In the genomic region with DNA sequence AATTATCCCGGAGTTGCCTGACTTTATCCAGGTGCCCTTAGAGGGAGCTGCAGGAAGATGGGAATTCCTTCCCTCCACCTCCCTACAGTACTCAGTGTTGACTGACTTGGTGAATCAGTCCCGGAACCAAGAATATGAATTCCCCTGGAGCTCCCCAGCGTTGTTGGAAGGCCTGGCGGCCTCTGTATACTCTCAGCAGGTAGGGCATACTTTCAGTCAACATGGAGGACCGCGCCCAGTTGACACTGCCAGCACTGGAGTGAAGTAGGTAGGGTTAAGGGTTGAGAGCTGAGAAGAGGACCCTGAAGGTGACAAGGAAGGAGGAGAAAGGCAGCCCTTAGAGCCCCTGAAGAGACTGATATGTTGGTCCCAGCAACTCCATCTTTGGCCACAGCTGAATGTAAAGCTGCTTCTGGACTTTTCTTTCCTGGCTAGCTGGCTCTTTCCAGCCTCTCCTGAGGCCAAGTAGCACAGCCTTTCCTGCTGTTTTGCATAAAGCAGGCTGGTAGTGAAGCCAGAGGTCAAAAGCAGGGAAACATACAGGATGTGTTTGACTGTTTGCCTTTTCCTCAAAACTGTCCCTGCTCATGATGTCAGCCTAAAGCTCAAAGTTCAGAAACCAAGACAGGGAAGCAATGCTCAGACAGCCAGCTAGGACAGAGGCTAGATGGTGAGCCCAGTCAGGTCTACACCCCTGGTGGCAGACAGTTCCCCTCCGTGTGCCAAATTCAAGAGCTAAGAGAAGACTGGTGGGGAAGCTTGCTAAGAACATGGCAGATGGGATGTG, we compare ENCODE assay signal across 19 mouse cellular contexts. TPM values are rescaled to one million over a fixed set of nuclear protein-coding genes. Genes with fewer than 3 reads are reported as not detected.
A peak's percentile ranks its signal among the peaks of the same experiment; 100 is the strongest.
DNase-seq lines count a peak whose midpoint lies in the region; ATAC-seq and TF ChIP-seq lines count a peak whose summit lies in the region.
"Had no signal": no experiment of that assay in that cellular context is flagged by ENCODE, and none has a peak within 500 bp of the region (broad histone marks: within the 10 kb centered on the region; RNA-seq: fewer than 3 reads in every experiment).

No protein-coding gene starts in this region.

- no peaks in the 10 kb centered on the region for H3K27me3 ChIP-seq in liver, adult 2 months (ENCODE audit: control insufficient read depth, insufficient read depth, low read length)
- H3K27me3 ChIP-seq in kidney, postnatal 0 days (ENCODE audit: insufficient read depth, low read length): no peaks in the 10 kb centered on the region
- no peaks in the 10 kb centered on the region for H3K27me3 ChIP-seq in liver, embryonic 13.5 days
- no peaks in the 10 kb centered on the region for H3K27me3 ChIP-seq in stomach, embryonic 16.5 days (ENCODE audit: control insufficient read depth, insufficient read depth, low read length)
- H3K27me3 ChIP-seq: neural tube, embryonic 15.5 days; Patski had no signal

- no peak overlapping the region for H3K4me2 ChIP-seq in kidney, postnatal 0 days (ENCODE audit: low read length)
- no peak overlapping the region for H3K4me2 ChIP-seq in liver, embryonic 13.5 days
- no peak overlapping the region for H3K4me2 ChIP-seq in stomach, embryonic 16.5 days (ENCODE audit: low read depth, low read length)
- H3K4me2 ChIP-seq: neural tube, embryonic 15.5 days had no signal

- peak; percentile 57 for TF ChIP-seq CTCF in liver, adult 2 months (IDR thresholded peaks at IDR 0.05; ENCODE audit: low read depth, low read length)
- TF ChIP-seq CTCF in kidney, postnatal 0 days (IDR thresholded peaks at IDR 0.05; ENCODE audit: low read depth): no peak

- no peak overlapping the region for H3K4me3 ChIP-seq in liver, adult 2 months (ENCODE audit: insufficient read depth, low read depth, low read length)
- no peak overlapping the region for H3K4me3 ChIP-seq in kidney, postnatal 0 days (replicated peaks; ENCODE audit: low read depth, low read length)
- no peak overlapping the region for H3K4me3 ChIP-seq in liver, embryonic 13.5 days (replicated peaks)
- no peak overlapping the region for H3K4me3 ChIP-seq in stomach, embryonic 16.5 days (replicated peaks; ENCODE audit: low read length)
- H3K4me3 ChIP-seq: myocyte; neural tube, embryonic 15.5 days had no signal

- no peaks in the 10 kb centered on the region for H3K4me1 ChIP-seq in liver, adult 2 months (ENCODE audit: control insufficient read depth, insufficient read depth, low read length)
- no peaks in the 10 kb centered on the region for H3K4me1 ChIP-seq in kidney, postnatal 0 days (replicated peaks; ENCODE audit: insufficient read depth, low read length)
- H3K4me1 ChIP-seq in liver, embryonic 13.5 days (replicated peaks): peaks cover 13% of the 10 kb centered on the region
- no peaks in the 10 kb centered on the region for H3K4me1 ChIP-seq in stomach, embryonic 16.5 days (ENCODE audit: control insufficient read depth, insufficient read depth, low read length)

- H3K9me3 ChIP-seq in kidney, postnatal 0 days (replicated peaks; ENCODE audit: low read length): no peaks in the 10 kb centered on the region
- no peaks in the 10 kb centered on the region for H3K9me3 ChIP-seq in liver, embryonic 13.5 days (replicated peaks)
- no peaks in the 10 kb centered on the region for H3K9me3 ChIP-seq in stomach, embryonic 16.5 days (replicated peaks; ENCODE audit: control insufficient read depth, low read length)
- H3K9me3 ChIP-seq: neural tube, embryonic 15.5 days had no signal

- H3K79me2 ChIP-seq in liver, adult 2 months (ENCODE audit: control insufficient read depth, insufficient read depth, low read length): no peaks in the 10 kb centered on the region

- H3K36me3 ChIP-seq in liver, adult 2 months (ENCODE audit: control insufficient read depth, insufficient read depth, low read length): peaks cover 38% of the 10 kb centered on the region
- no peaks in the 10 kb centered on the region for H3K36me3 ChIP-seq in kidney, postnatal 0 days (ENCODE audit: insufficient read depth, low read length)
- peaks cover 27% of the 10 kb centered on the region for H3K36me3 ChIP-seq in liver, embryonic 13.5 days
- no peaks in the 10 kb centered on the region for H3K36me3 ChIP-seq in stomach, embryonic 16.5 days (ENCODE audit: control insufficient read depth, insufficient read depth, low read length)
- H3K36me3 ChIP-seq: neural tube, embryonic 15.5 days had no signal

- H3K27ac ChIP-seq in liver, adult 2 months (replicated peaks; ENCODE audit: insufficient read depth, low read depth, low read length): peak overlapping the region; percentile 43
- no peak overlapping the region for H3K27ac ChIP-seq in kidney, postnatal 0 days
- H3K27ac ChIP-seq in liver, embryonic 13.5 days: 0 out of 2 replicates have a peak overlapping the region, but pooled peaks have one; percentile 6
- H3K27ac ChIP-seq in stomach, embryonic 16.5 days (ENCODE audit: low read length): peak overlapping the region; percentile 81
- H3K27ac ChIP-seq: neural tube, embryonic 15.5 days had no signal

- no peak overlapping the region for H3K9ac ChIP-seq in liver, adult 2 months (ENCODE audit: low read depth, low read length)
- no peak overlapping the region for H3K9ac ChIP-seq in kidney, postnatal 0 days (ENCODE audit: low read depth, low read length)
- no peak overlapping the region for H3K9ac ChIP-seq in liver, embryonic 13.5 days
- no peak overlapping the region for H3K9ac ChIP-seq in stomach, embryonic 16.5 days (ENCODE audit: low read length)
- H3K9ac ChIP-seq: neural tube, embryonic 15.5 days had no signal

- TF ChIP-seq POLR2A in liver, adult 2 months (IDR thresholded peaks at IDR 0.05; ENCODE audit: extremely low read depth, insufficient read depth, low read length): no peak

- ATAC-seq in kidney, postnatal 0 days (replicated peaks; ENCODE audit: low FRiP score, low read depth): peak; percentile 14; the same call in 1 of the 2 replicates
- peak; percentile 40; the same call in 1 of the 2 replicates for ATAC-seq in liver, embryonic 13.5 days (ENCODE audit: low read depth)
- ATAC-seq in stomach, embryonic 16.5 days (ENCODE audit: insufficient read depth, low FRiP score): peak; percentile 85
- ATAC-seq: activated CD4-positive, CD25-positive, alpha-beta regulatory T cell, adult 4 months; Patski had no signal

- DNase-seq in liver, adult 2 months (ENCODE audit: extremely low read depth, low read depth, low spot score): peak; percentile 92
- DNase-seq in liver: no peak
- DNase-seq in kidney, postnatal 0 days (ENCODE audit: low spot score): no peak
- DNase-seq in liver, embryonic 13.5 days: no peak
- DNase-seq in adrenal gland, postnatal 14 days: no peak
- no peak for DNase-seq in thymus, adult 18-20 months
- DNase-seq: cerebellum, adult 9-10 months; gastrocnemius, postnatal 25 days; midbrain, embryonic 14.5 days; right cerebral cortex, postnatal 4 days; thymus, postnatal 14 days had no signal

- WGBS in liver, adult 2 months: 44% methylated on average over 7 of the region's 7 CpGs
- 91% methylated on average over 7 of the region's 7 CpGs for WGBS in kidney, postnatal 0 days
- 78% methylated on average over 7 of the region's 7 CpGs for WGBS in liver, embryonic 13.5 days (ENCODE audit: insufficient replicate concordance)
- WGBS in stomach, embryonic 16.5 days: 73% methylated on average over 7 of the region's 7 CpGs

RNA-seq across cellular contexts. Expression of a gene that starts 31.6 kb away (rescaled TPM):
- total RNA-seq in liver, adult 2 months (2014; rRNA removed): 0.07 TPM in 1 of 2 replicates, not detected in the other
- 0.02 and 0.04 TPM in 2 replicates for polyA plus RNA-seq in liver, adult 2 months (2012; rRNA removed)
- polyA plus RNA-seq in kidney, postnatal 0 days (2015; fragmentation: Nextera tagmentation; extraction: Ambion mirVana): 0.04 TPM in 2 replicates
- not detected in 2 replicates for polyA plus RNA-seq in liver, embryonic 13.5 days (2015; fragmentation: Nextera tagmentation; extraction: Ambion mirVana)
- polyA plus RNA-seq in stomach, embryonic 16.5 days (2015; fragmentation: Nextera tagmentation; extraction: Ambion mirVana): 1.6 and 2.6 TPM in 2 replicates
- total RNA-seq in adrenal gland, postnatal 14 days (2021): 0.07 and 0.11 TPM in 2 replicates
- polyA plus RNA-seq: activated CD4-positive, CD25-positive, alpha-beta regulatory T cell, adult 4 months; hindbrain, embryonic 11.5 days had no signal

RNA-seq across cellular contexts. Expression of a gene that starts 32.1 kb away (rescaled TPM):
- 1,007 and 1,092 TPM in 2 replicates for total RNA-seq in liver, adult 2 months (2014; rRNA removed)
- 365 and 586 TPM in 2 replicates for polyA plus RNA-seq in liver, adult 2 months (2012; rRNA removed)
- 127 and 144 TPM in 2 replicates for polyA plus RNA-seq in kidney, postnatal 0 days (2015; fragmentation: Nextera tagmentation; extraction: Ambion mirVana)
- polyA plus RNA-seq in liver, embryonic 13.5 days (2015; fragmentation: Nextera tagmentation; extraction: Ambion mirVana): 146 and 178 TPM in 2 replicates
- polyA plus RNA-seq in stomach, embryonic 16.5 days (2015; fragmentation: Nextera tagmentation; extraction: Ambion mirVana): 50.9 and 52.4 TPM in 2 replicates
- total RNA-seq in adrenal gland, postnatal 14 days (2021): 61.6 and 101 TPM in 2 replicates

RNA-seq across cellular contexts. Expression of a gene that starts 32.1 kb away (rescaled TPM):
- 0.09 TPM in 1 of 2 replicates, not detected in the other for total RNA-seq in liver, adult 2 months (2014; rRNA removed)
- not detected in 2 replicates for polyA plus RNA-seq in liver, adult 2 months (2012; rRNA removed)
- polyA plus RNA-seq in kidney, postnatal 0 days (2015; fragmentation: Nextera tagmentation; extraction: Ambion mirVana): not detected in 2 replicates
- not detected in 2 replicates for polyA plus RNA-seq in liver, embryonic 13.5 days (2015; fragmentation: Nextera tagmentation; extraction: Ambion mirVana)
- 3.4 and 6.1 TPM in 2 replicates for polyA plus RNA-seq in stomach, embryonic 16.5 days (2015; fragmentation: Nextera tagmentation; extraction: Ambion mirVana)
- total RNA-seq in adrenal gland, postnatal 14 days (2021): not detected in 2 replicates
- total RNA-seq: gastrocnemius, postnatal 25 days had no signal
- polyA plus RNA-seq: activated CD4-positive, CD25-positive, alpha-beta regulatory T cell, adult 4 months; frontal cortex, adult 2 months; hindbrain, embryonic 11.5 days; midbrain, embryonic 14.5 days; myocyte; Patski had no signal

RNA-seq across cellular contexts. Expression of a gene that starts 46.9 kb away (rescaled TPM):
- not detected in 2 replicates for total RNA-seq in liver, adult 2 months (2014; rRNA removed)
- polyA plus RNA-seq in liver, adult 2 months (2012; rRNA removed): not detected in 2 replicates
- polyA plus RNA-seq in kidney, postnatal 0 days (2015; fragmentation: Nextera tagmentation; extraction: Ambion mirVana): 0.15 TPM in 1 of 2 replicates, not detected in the other
- not detected in 2 replicates for polyA plus RNA-seq in liver, embryonic 13.5 days (2015; fragmentation: Nextera tagmentation; extraction: Ambion mirVana)
- 11.4 and 17.4 TPM in 2 replicates for polyA plus RNA-seq in stomach, embryonic 16.5 days (2015; fragmentation: Nextera tagmentation; extraction: Ambion mirVana)
- total RNA-seq in adrenal gland, postnatal 14 days (2021): 0.41 TPM in 1 of 2 replicates, not detected in the other
- polyA plus RNA-seq: frontal cortex, adult 2 months; heart, postnatal 0 days; hindbrain, embryonic 11.5 days had no signal

RNA-seq across cellular contexts. Expression of a gene that starts 48.9 kb away (rescaled TPM):
- total RNA-seq in liver, adult 2 months (2014; rRNA removed): not detected in 2 replicates
- not detected in 2 replicates for polyA plus RNA-seq in liver, adult 2 months (2012; rRNA removed)
- polyA plus RNA-seq in kidney, postnatal 0 days (2015; fragmentation: Nextera tagmentation; extraction: Ambion mirVana): not detected in 2 replicates
- 0.02 TPM in 1 of 2 replicates, not detected in the other for polyA plus RNA-seq in liver, embryonic 13.5 days (2015; fragmentation: Nextera tagmentation; extraction: Ambion mirVana)
- 2.7 and 4.3 TPM in 2 replicates for polyA plus RNA-seq in stomach, embryonic 16.5 days (2015; fragmentation: Nextera tagmentation; extraction: Ambion mirVana)
- 0.08 TPM in 1 of 2 replicates, not detected in the other for total RNA-seq in adrenal gland, postnatal 14 days (2021)
- polyA plus RNA-seq: activated CD4-positive, CD25-positive, alpha-beta regulatory T cell, adult 4 months; heart, postnatal 0 days had no signal

Comparison
In these comparisons a context has a peak if more than half of its experiments do, and no peak if none do; other contexts are left out.
1. ATAC-seq: peak in every context shown above with its lines; median percentile 85 in stomach, embryonic 16.5 days; 40 in liver, embryonic 13.5 days; 14 in kidney, postnatal 0 days.